Mouse (Mus musculus) heart, postnatal 0 days (tissue): ENCODE measurements at regions not wholly inside any gene's neighbourhood (a gene's known extent, or its start where the extent isn't known, plus 50 kb on each side); places are given as distances from the start of the nearest gene placed in this dataset.

Experiments used
- ATAC-seq: fragments of 200-750 bp; cut with Nextera tagmentation; 2 replicates; pipeline ENCODE4 v1.8.0; 2017; ENCODE audit warnings: low read depth, moderate number of reproducible peaks, moderate library complexity; ENCODE audit not compliant: insufficient read depth
- DNase-seq: peaks from one replicate; pipeline ENCODE4 v3.0.0-alpha.2; 2016; ENCODE audit warnings: low spot score
- H3K27ac ChIP-seq: fragments of 300-500 bp; sonication (generic); 2 replicates; pipeline ENCODE4 v1.5.1; 2014; ENCODE audit warnings: low read depth, mild to moderate bottlenecking
- H3K27me3 ChIP-seq: fragments of 300-500 bp; sonication (generic); 2 replicates; pipeline ENCODE4 v1.6.1; 2014; ENCODE audit warnings: low read length, mixed read lengths; ENCODE audit not compliant: control insufficient read depth, insufficient read depth
- H3K36me3 ChIP-seq: fragments of 300-500 bp; sonication (generic); replicated peaks from 2 replicates; pipeline ENCODE4 v1.6.1; 2014; ENCODE audit warnings: low read length, mixed read lengths; ENCODE audit not compliant: control insufficient read depth, insufficient read depth
- H3K4me1 ChIP-seq: fragments of 300-500 bp; sonication (generic); 2 replicates; pipeline ENCODE4 v1.6.1; 2014; ENCODE audit warnings: antibody characterized with exemption; ENCODE audit not compliant: control insufficient read depth, insufficient read depth
- H3K4me2 ChIP-seq: fragments of 300-500 bp; sonication (generic); 2 replicates; pipeline ENCODE4 v1.6.1; 2014; ENCODE audit warnings: low read depth, mild to moderate bottlenecking, low read length, moderate library complexity
- H3K4me3 ChIP-seq: fragments of 300-500 bp; sonication (generic); 2 replicates; pipeline ENCODE4 v1.5.1; 2014; ENCODE audit warnings: low read depth, low read length
- H3K9ac ChIP-seq: fragments of 300-500 bp; sonication (generic); replicated peaks from 2 replicates; pipeline ENCODE4 v1.6.1; 2014; ENCODE audit warnings: low read depth, low read length, mixed read lengths
- H3K9me3 ChIP-seq: fragments of 300-500 bp; sonication (generic); replicated peaks from 2 replicates; pipeline ENCODE4 v1.6.1; 2016; ENCODE audit warnings: low read length; ENCODE audit not compliant: control insufficient read depth
- CTCF ChIP-seq: IDR thresholded peaks from 2 replicates; pipeline ENCODE4 v1.5.1; 2016; ENCODE audit warnings: antibody characterized with exemption, control low read depth, low read depth
- EP300 ChIP-seq: IDR thresholded peaks from 2 replicates; pipeline ENCODE4 v1.6.1; 2016; ENCODE audit warnings: antibody characterized with exemption, low read depth
- WGBS: fragments of 180-500 bp; shearing (Covaris S2); extraction: QIAGEN DNeasy Blood & Tissue Kit; methylation state at CpG from one replicate; pipeline ENCODE4 v1.1.7; 2014; 5-methylcytosine and 5-hydroxymethylcytosine counted together

DNA sequence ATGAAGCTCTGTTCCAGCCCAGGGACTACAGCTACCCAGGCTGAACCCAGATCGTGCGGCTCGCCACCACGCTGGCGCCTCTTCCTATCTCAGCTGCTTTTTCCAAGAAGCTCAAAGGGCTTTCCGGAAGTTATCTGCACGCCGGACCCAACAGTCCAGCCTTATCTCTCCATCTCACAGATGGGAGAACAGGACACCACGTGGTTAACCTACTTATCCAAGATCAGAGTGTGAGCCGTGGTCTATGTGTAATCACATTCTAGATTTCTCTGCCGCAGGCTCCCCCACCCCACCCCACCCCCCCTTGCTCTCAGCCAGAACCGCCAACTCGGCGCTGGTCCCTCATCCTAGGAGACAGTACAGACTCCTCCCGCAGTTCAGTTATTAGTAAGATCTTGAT, 522.4 kb downstream of the Med13l start:
- Histone ChIP-seq H3K27me3 (peaks cover 48% of the 10 kb centered on the region), H3K27ac (no peak overlapping the region), H3K9me3 (no peaks in the 10 kb centered on the region), H3K4me2 (no peak overlapping the region), H3K9ac (no peak overlapping the region), H3K4me3 (no peak overlapping the region), H3K4me1 (no peaks in the 10 kb centered on the region), H3K36me3 (no peaks in the 10 kb centered on the region)
- no peak for TF ChIP-seq CTCF
- TF ChIP-seq EP300: no peak
- ATAC-seq (no peak), DNase-seq (no peak)
- WGBS: 34% methylated on average over 15 of the region's 15 CpGs

DNA sequence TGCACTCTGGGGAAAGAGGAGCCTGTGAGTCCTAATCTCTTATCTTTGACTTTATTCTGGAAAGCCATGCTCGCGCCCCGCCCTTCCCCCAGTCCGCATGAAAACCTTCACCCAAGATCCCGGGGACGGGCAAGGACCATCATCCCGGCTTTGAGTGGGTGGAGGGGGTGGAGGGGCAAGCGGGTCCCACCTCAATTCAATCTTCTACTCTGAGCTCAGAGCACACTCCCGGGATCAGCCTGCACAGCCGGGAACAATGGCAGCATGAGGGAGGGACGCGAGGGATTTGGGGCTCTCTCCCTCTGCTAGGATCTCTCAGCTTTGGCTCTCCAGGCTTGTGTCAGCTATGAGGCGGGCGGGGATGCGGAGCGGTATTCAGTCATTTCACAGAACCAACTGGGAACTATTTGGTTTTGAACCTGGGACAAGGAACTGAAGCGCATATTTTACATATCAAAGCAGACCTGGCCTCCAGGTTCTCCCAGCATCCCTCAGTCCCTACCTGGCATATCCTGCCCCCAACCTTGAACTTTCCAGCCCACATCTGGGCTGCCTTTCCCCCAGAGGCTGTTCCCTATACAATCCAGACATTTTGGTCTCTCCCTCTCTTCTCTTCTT, 537.2 kb downstream of the Med13l start:
- Histone ChIP-seq H3K9me3 (no peaks in the 10 kb centered on the region), H3K4me1 (no peaks in the 10 kb centered on the region), H3K36me3 (no peaks in the 10 kb centered on the region), H3K4me2 (no peak overlapping the region; the same call in 1 of the 2 replicates), H3K27ac (no peak overlapping the region), H3K9ac (no peak overlapping the region), H3K4me3 (no peak overlapping the region), H3K27me3 (peaks cover 22% of the 10 kb centered on the region; the same call in 1 of the 2 replicates)
- TF ChIP-seq EP300 (no peak), CTCF (no peak)
- WGBS: 5% methylated on average over 17 of the region's 17 CpGs
- DNase-seq (no peak), ATAC-seq (no peak)

DNA sequence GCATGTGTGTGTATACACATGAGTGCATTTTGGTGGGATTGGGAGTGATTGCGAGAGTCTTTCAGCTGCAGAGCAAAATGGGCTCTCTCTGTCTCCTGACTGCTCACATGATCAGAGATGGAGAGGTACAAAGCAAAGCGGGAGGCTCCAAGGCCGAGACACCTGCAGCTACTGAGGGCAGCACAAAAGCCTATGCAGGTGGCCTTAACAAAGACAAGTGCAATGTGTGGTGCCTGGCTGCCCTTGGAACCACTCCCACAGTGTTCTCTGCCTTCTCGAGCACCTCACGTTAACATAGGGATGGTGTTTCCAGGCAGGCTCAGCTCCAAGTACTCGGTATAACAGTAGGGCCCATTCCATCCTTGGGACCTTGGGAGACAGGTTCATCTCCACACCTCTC, 539.3 kb downstream of the Med13l start:
- TF ChIP-seq CTCF (no peak), EP300 (no peak)
- H3K36me3 ChIP-seq: no peaks in the 10 kb centered on the region
- no peak overlapping the region for H3K4me2 ChIP-seq
- H3K4me3 ChIP-seq: no peak overlapping the region
- 68% methylated on average over 6 of the region's 6 CpGs for WGBS
- DNase-seq: no peak
- H3K9ac ChIP-seq: no peak overlapping the region
- no peak overlapping the region for H3K27ac ChIP-seq
- no peak for ATAC-seq
- H3K9me3 ChIP-seq: no peaks in the 10 kb centered on the region
- H3K4me1 ChIP-seq: no peaks in the 10 kb centered on the region
- H3K27me3 ChIP-seq: 0 out of 2 replicates have a peak, but pooled peaks cover 22% of the 10 kb centered on the region

DNA sequence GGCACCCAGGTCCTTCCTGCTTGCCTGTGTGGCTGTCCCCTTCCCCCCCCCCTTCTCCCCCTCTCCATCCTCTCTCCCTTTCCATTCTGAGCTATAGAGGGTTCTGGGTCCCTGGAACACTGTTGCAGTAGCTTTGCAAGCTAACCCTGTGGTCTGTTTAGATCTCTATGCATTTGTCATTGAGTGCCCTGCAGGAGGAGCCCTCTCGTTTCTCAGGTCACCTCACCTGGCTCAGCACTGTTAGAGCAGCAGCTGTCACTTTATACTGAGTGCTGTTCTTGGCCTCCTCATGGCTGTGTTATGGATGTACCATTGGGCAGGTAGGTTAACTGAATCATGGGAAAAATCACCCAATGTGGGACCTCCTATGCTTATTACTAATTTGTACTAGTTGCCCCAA, 543.0 kb downstream of the Med13l start:
- WGBS: 35% methylated on average over 1 of the region's 1 CpGs
- H3K4me1 ChIP-seq: no peaks in the 10 kb centered on the region
- ATAC-seq: no peak

DNA sequence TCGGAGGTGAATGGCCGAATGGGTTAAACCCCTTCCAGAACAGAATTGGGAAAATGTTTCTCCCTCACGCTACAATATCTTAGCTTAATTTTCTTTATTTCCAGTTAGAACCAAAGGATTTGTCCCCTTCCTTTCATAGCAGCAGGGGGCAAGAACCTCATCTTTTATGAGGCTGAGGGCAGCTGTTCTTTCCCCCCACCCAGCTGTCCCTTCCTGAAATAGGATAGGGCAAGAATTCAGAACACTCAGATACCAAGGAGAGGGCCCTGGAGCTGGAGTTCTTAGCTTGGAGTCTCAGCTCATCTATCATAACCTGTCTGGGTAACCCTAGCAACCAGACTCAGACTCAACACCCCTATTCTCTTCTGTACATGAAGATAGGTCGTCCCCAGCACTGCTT, 547.4 kb downstream of the Med13l start:
- H3K27ac ChIP-seq: no peak overlapping the region
- DNase-seq (no peak), ATAC-seq (no peak)
- H3K9ac ChIP-seq: no peak overlapping the region
- H3K36me3 ChIP-seq: no peaks in the 10 kb centered on the region
- no peak overlapping the region for H3K4me2 ChIP-seq
- WGBS: 77% methylated on average over 4 of the region's 4 CpGs
- no peaks in the 10 kb centered on the region for H3K9me3 ChIP-seq
- no peaks in the 10 kb centered on the region for H3K4me1 ChIP-seq
- no peak for TF ChIP-seq EP300
- no peak for TF ChIP-seq CTCF
- H3K27me3 ChIP-seq: no peaks in the 10 kb centered on the region
- no peak overlapping the region for H3K4me3 ChIP-seq

More for the DNA sequence above, 543.0 kb downstream of the Med13l start:
- H3K9me3 ChIP-seq: no peaks in the 10 kb centered on the region
- H3K36me3 ChIP-seq: no peaks in the 10 kb centered on the region
- no peak for DNase-seq
- H3K27ac ChIP-seq: no peak overlapping the region
- H3K27me3 ChIP-seq: 0 out of 2 replicates have a peak, but pooled peaks cover 5% of the 10 kb centered on the region
- no peak overlapping the region for H3K9ac ChIP-seq
- H3K4me2 ChIP-seq: no peak overlapping the region
- TF ChIP-seq EP300 (no peak), CTCF (no peak)
- H3K4me3 ChIP-seq: no peak overlapping the region

DNA sequence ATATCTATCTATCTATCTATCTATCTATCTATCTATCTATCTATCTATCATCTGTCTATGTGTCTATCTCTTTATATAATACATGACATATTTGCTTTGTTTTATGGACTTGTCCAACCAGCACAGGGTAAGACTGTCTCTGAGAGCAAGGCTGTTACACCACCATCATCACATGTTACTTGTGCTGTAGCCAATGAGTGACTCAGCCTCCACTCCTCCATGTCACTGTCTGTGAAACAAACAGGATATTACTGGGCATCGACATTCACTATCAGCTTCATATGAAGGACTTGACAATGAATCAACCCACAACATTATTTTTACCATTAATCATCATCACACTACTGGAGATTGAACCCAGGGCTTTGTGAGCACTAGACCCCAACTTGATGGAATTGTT, 549.0 kb downstream of the Med13l start:
- no peak for DNase-seq
- Histone ChIP-seq H3K27me3 (no peaks in the 10 kb centered on the region), H3K9ac (no peak overlapping the region), H3K9me3 (no peaks in the 10 kb centered on the region), H3K4me2 (no peak overlapping the region), H3K4me3 (no peak overlapping the region), H3K36me3 (no peaks in the 10 kb centered on the region), H3K4me1 (no peaks in the 10 kb centered on the region), H3K27ac (no peak overlapping the region)
- ATAC-seq: no peak
- WGBS: 56% methylated on average over 1 of the region's 1 CpGs
- TF ChIP-seq CTCF: no peak
- TF ChIP-seq EP300: no peak
